In genomic region chr2:71958393-71958792, GRCm38 (mm10) we compare ENCODE assay signal across 9 mouse cellular contexts. TPM values are rescaled to one million over a fixed set of nuclear protein-coding genes. Genes with fewer than 3 reads are reported as not detected.
DNase-seq lines count a peak whose midpoint lies in the region; TF ChIP-seq lines count a peak whose summit lies in the region.
"Had no signal": no experiment of that assay in that cellular context is flagged by ENCODE, and none has a peak within 500 bp of the region (broad histone marks: within the 10 kb centered on the region; RNA-seq: fewer than 3 reads in every experiment).

No protein-coding gene starts in this region.

- no peak for TF ChIP-seq POLR2A in lung, adult 2 months (IDR thresholded peaks at IDR 0.05; ENCODE audit: borderline replicate concordance, extremely low read depth, low read depth, low read length)

- 88% methylated on average over 3 of the region's 3 CpGs for WGBS in lung, adult 2 months

- H3K4me1 ChIP-seq in lung, adult 2 months (ENCODE audit: control insufficient read depth, insufficient read depth, low read length), result no peaks in the 10 kb centered on the region
- H3K4me1 ChIP-seq: liver, embryonic 15.5 days had no signal

- no peak for TF ChIP-seq CTCF in lung, adult 2 months (IDR thresholded peaks at IDR 0.05; ENCODE audit: insufficient read depth, low read length)

- peak; percentile 45 to 57 for DNase-seq in adrenal gland, adult (ENCODE audit: inconsistent age in 2 of 2, low spot score in 1 of 2)
- DNase-seq in adrenal gland, adult 18-20 months (ENCODE audit: low spot score in 2 of 2), result no peak
- DNase-seq in lung, adult 18-20 months, result peak; percentile 33 to 50
- DNase-seq in lung, adult 2 months, result no peak
- peak; percentile 64 for DNase-seq in gastrocnemius, postnatal 25 days
- peak; percentile 68 for DNase-seq in ovary, postnatal 14 days (ENCODE audit: low spot score)
- no peak for DNase-seq in layer of hippocampus, adult 11-12 months (ENCODE audit: low spot score)
- DNase-seq in yolk sac, embryonic 10.5 days (ENCODE audit: low spot score), result no peak

- H3K4me3 ChIP-seq in lung, adult 2 months (replicated peaks; ENCODE audit: extremely low read depth, low read depth, low read length), result no peak overlapping the region
- H3K4me3 ChIP-seq: liver, embryonic 15.5 days had no signal

RNA-seq across cellular contexts. Expression of gene Rapgef4, which starts 22.6 kb away (rescaled TPM):
- total RNA-seq in adrenal gland, adult 18-20 months (2021), result 100 to 1,000 TPM in 1 of 2 experiments, 10 to 100 TPM in 1; 43.3 to 279 TPM
- 6.4 and 11.4 TPM in 2 replicates for polyA plus RNA-seq in lung, adult 2 months (2012; rRNA removed)
- total RNA-seq in gastrocnemius, postnatal 25 days (2021), result 1 to 10 TPM; 1.8 to 2.3 TPM

Comparison
In these comparisons a context has a peak if more than half of its experiments do, and no peak if none do; other contexts are left out.
1. DNase-seq: peak in adrenal gland, adult (2 of 2), lung, adult 18-20 months (2 of 2), gastrocnemius, postnatal 25 days (single experiment) and ovary, postnatal 14 days (single experiment); none in adrenal gland, adult 18-20 months (0 of 2), lung, adult 2 months (single experiment), layer of hippocampus, adult 11-12 months (single experiment) and yolk sac, embryonic 10.5 days (single experiment).
2. RNA of gene Rapgef4, which starts 22.6 kb away (total RNA-seq): 43.3 to 279 TPM in adrenal gland, adult 18-20 months; 1.8 to 2.3 TPM in gastrocnemius, postnatal 25 days; every median in the first group is over 10 times any median in the second.